Mouse (Mus musculus): ENCODE results near the gene Grn.

Gene Grn

DNA sequence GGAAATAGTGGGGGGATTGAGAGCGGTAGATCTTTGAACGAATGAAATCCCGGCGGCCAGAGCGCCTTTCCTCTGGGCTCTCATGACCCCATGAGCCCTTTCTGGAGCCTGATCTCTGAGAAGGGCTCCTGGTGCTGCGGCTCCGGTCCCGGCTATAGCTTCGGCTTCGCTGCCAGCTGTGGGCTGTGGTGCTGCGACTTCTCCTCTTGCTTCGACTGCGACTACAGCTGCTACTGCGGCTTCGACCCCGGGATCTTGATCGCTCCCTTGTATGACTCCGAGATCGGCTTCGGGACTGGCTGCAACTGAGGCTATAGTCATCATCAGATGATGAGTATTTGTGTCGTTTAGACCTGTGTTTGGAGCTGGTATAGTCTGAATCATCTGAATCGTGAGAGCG, 49.5 kb downstream of the Grn start:
- DNase-seq (ENCODE audit: low spot score in 2 of 2) = no peak

DNA sequence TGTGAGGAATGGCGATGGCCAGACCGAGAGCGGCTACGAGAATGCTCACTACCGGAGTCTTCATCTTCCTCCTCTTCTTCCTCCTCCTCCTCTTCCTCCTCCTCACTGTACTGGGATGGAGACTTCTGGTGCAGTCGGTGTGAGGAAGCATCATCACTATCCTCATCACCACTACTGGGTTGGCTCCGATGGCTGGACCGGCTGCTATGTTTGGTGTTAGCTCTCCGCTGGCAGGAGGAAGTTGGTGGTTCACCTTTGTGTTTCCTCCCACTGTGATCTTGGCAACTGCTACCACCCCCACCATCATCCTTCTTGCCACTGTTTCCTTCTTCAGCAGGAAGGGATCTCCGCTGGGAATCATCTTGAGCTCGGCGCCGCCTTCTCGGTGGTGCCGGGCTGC, 50.0 kb downstream of the Grn start:
- DNase-seq (ENCODE audit: low spot score in 2 of 2) = no peak

DNA sequence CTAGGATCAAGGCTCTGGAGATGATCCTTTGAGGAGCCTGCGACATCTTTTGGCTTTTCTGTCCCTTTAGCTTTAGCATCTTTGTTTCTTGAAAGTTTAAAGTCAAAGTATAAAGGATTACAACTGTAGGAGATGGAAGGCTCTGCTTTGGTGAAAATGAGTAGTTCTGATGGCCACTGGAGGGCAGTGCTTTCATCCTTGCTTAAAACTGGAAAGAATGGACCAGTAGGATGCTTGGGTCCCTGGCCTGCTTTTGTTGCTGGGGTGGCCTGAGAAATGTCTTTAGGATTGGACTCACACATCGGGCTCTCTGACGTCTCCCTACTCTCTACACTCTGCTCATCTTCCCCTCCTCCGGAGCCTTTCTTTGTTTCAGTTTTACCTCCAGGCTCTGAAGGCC, 50.8 kb downstream of the Grn start:
- DNase-seq (ENCODE audit: low spot score in 2 of 2) = no peak

DNA sequence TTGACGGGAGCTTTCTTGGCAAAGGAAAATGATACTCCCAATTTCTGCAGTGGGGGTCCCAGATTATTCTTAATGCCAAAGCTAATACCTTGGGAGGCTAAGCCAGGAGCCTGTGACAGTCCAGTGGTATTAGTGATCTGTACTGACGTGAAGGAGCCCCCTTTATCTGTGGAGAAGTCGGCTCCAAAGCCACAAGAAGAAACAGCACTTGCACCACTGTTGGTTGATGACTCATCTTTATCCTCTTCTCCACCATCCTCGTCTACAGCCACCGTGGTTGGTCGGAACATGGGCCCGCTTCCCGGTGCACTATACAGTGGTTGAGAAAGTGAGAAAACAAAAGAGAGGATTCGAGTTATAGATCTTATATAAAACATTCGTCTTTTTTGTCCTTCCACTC, 51.7 kb downstream of the Grn start:
- DNase-seq (ENCODE audit: low spot score in 2 of 2) = no peak

Measured in frontal cortex, postnatal 10 days (tissue).